Mouse (Mus musculus): ENCODE data around the gene H3f3a. TPM values are rescaled to one million over a fixed set of nuclear protein-coding genes. Genes with fewer than 3 reads are reported as not detected.

The H3f3a gene
- polyA plus RNA-seq, 1 experiment from 2014 or later = 1,931 TPM

DNA sequence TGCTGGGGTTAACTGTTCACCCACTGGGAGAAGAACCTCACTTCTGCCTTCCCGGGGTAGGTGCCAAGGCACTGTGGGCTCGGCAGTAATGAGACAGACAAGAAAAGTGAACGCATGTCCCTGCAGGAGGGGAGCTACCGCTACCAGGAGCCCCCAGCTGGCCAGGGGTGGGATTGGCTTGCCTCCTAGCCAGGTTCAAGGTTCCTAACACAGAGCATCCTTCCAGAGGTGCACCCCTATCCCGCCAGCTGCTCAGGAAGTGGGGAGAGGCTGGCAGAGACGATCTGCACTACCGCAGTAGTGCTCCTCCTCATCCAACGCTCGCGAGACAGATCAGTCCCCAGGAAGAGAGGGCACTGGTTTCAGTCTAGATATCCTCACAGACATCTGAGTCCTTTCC, 38.4 kb downstream of the H3f3a start:
- no peaks in the 10 kb centered on the region for H3K36me3 ChIP-seq (ENCODE audit: control insufficient read depth, insufficient read depth, low read length)
- peaks cover 22% of the 10 kb centered on the region for H3K4me1 ChIP-seq (ENCODE audit: control insufficient read depth, insufficient read depth, low read length)
- H3K4me2 ChIP-seq = no peak overlapping the region
- no peak overlapping the region for H3K27ac ChIP-seq (ENCODE audit: low read depth, low read length)
- H3K9ac ChIP-seq (ENCODE audit: low read depth, low read length) = 0 out of 2 replicates have a peak overlapping the region, but pooled peaks have one; percentile 43
- peaks cover 4% of the 10 kb centered on the region; the same call in 1 of the 2 replicates for H3K9me3 ChIP-seq (replicated peaks; ENCODE audit: control insufficient read depth, low read length)
- 81% methylated on average over 10 of the region's 10 CpGs for WGBS (ENCODE audit: insufficient replicate concordance)
- H3K27me3 ChIP-seq (ENCODE audit: control insufficient read depth, insufficient read depth, low read length) = no peaks in the 10 kb centered on the region
- no peak for ATAC-seq (replicated peaks; ENCODE audit: insufficient number of reproducible peaks, low FRiP score, low TSS enrichment)
- H3K4me3 ChIP-seq (ENCODE audit: low read depth, low read length) = no peak overlapping the region

DNA sequence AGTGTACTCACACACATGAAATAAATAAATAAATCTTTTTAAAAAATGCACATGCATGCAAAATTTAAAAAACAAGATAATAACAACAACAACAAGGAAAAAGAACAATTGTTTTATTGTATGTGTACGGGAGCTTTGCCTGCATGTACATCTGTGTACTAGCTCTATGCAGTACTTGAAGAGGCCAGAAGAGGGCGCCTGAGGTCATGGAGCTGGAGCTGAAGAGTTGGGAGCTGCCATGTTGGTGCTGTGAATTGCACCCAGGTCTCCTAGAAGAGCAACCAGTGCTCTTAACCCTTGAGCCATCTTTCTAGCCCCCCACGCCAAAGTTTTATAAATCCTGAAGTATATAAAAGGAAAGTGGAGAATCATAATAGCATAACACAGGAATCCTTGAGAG, 39.1 kb downstream of the H3f3a start:
- no peaks in the 10 kb centered on the region for H3K27me3 ChIP-seq (ENCODE audit: control insufficient read depth, insufficient read depth, low read length)
- H3K36me3 ChIP-seq (ENCODE audit: control insufficient read depth, insufficient read depth, low read length) = no peaks in the 10 kb centered on the region
- no peak overlapping the region for H3K9ac ChIP-seq (ENCODE audit: low read depth, low read length)
- ATAC-seq (replicated peaks; ENCODE audit: insufficient number of reproducible peaks, low FRiP score, low TSS enrichment) = no peak
- peaks cover 22% of the 10 kb centered on the region for H3K4me1 ChIP-seq (ENCODE audit: control insufficient read depth, insufficient read depth, low read length)
- WGBS (ENCODE audit: insufficient replicate concordance) = 60% methylated on average over 3 of the region's 3 CpGs
- H3K4me2 ChIP-seq = no peak overlapping the region
- peaks cover 4% of the 10 kb centered on the region; the same call in 1 of the 2 replicates for H3K9me3 ChIP-seq (replicated peaks; ENCODE audit: control insufficient read depth, low read length)
- H3K4me3 ChIP-seq (ENCODE audit: low read depth, low read length) = no peak overlapping the region
- no peak overlapping the region for H3K27ac ChIP-seq (ENCODE audit: low read depth, low read length)

DNA sequence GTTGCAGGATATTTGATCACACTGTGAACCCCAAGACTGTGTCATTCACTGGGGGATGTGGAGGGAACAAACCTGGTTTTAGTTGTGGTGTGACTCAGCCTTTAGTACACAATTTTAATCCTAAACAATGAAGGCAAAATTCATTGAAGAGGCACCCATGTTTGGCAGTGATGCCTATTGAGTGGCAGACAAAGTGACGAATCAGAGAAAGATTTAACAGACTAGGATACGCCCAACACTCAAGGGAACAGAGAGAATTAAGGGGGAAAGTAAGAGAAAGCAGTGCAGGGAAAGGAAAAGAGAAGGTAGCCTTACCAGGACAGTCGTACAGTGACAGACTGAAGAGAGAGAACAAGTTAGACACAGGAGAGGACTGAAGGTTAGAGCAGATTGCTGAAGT, 41.5 kb downstream of the H3f3a start:
- Histone ChIP-seq H3K27ac (ENCODE audit: low read depth, low read length) (no peak overlapping the region), H3K4me1 (ENCODE audit: control insufficient read depth, insufficient read depth, low read length) (peaks cover 25% of the 10 kb centered on the region), H3K36me3 (ENCODE audit: control insufficient read depth, insufficient read depth, low read length) (no peaks in the 10 kb centered on the region), H3K4me2 (no peak overlapping the region), H3K4me3 (ENCODE audit: low read depth, low read length) (no peak overlapping the region), H3K27me3 (ENCODE audit: control insufficient read depth, insufficient read depth, low read length) (no peaks in the 10 kb centered on the region), H3K9ac (ENCODE audit: low read depth, low read length) (no peak overlapping the region), H3K9me3 (replicated peaks; ENCODE audit: control insufficient read depth, low read length) (peaks cover 4% of the 10 kb centered on the region; the same call in 1 of the 2 replicates)
- 86% methylated on average over 3 of the region's 3 CpGs for WGBS (ENCODE audit: insufficient replicate concordance)
- no peak for ATAC-seq (replicated peaks; ENCODE audit: insufficient number of reproducible peaks, low FRiP score, low TSS enrichment)

DNA sequence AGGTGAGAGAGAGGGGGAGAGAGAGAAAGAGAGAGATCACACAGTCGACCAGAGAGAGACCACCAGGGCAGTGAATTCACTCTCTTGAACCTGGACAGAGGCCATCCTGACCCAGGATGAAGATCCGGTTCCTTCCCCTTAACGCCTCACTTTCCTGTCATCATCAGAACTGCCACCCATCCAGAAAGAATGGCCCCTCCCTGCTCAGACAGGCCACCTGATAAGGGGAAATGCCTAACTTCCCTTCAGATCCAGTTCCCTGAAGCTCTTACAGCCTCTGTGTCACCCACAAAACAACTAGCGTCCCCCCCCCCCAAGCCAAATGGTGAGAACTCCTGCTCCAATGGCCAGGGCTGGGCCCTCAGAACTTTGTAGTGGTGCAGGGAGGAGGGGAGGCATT, 42.0 kb downstream of the H3f3a start:
- WGBS (ENCODE audit: insufficient replicate concordance) = 43% methylated on average over 4 of the region's 4 CpGs
- no peak overlapping the region for H3K9ac ChIP-seq (ENCODE audit: low read depth, low read length)
- ATAC-seq (replicated peaks; ENCODE audit: insufficient number of reproducible peaks, low FRiP score, low TSS enrichment) = no peak
- H3K4me2 ChIP-seq = no peak overlapping the region
- no peak overlapping the region for H3K27ac ChIP-seq (ENCODE audit: low read depth, low read length)
- H3K9me3 ChIP-seq (replicated peaks; ENCODE audit: control insufficient read depth, low read length) = peaks cover 4% of the 10 kb centered on the region; the same call in 1 of the 2 replicates
- peaks cover 21% of the 10 kb centered on the region for H3K4me1 ChIP-seq (ENCODE audit: control insufficient read depth, insufficient read depth, low read length)
- H3K36me3 ChIP-seq (ENCODE audit: control insufficient read depth, insufficient read depth, low read length) = no peaks in the 10 kb centered on the region
- H3K4me3 ChIP-seq (ENCODE audit: low read depth, low read length) = no peak overlapping the region
- H3K27me3 ChIP-seq (ENCODE audit: control insufficient read depth, insufficient read depth, low read length) = no peaks in the 10 kb centered on the region

DNA sequence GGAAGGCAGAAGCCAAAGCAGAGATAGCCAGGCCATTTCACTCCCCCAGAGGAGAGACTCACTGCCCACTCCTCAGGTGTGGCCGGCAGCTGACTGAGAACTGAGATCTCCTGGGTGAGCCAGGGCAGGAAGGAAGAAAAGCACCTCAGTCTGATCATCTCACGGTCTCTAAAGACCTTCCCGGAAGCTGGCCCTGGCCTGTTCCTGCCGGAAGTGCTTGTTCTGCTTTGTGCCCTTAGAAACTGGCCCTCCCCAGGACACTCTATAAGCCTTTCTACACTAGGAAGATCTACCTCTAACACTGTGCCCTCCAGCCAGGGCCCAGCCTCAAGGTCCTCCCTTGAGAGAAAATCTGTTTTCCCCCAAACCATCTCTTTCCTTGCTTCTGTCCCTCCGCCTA, 42.4 kb downstream of the H3f3a start:
- H3K9me3 ChIP-seq (replicated peaks; ENCODE audit: control insufficient read depth, low read length) = peaks cover 4% of the 10 kb centered on the region; the same call in 1 of the 2 replicates
- WGBS (ENCODE audit: insufficient replicate concordance) = 67% methylated on average over 5 of the region's 5 CpGs
- no peaks in the 10 kb centered on the region for H3K27me3 ChIP-seq (ENCODE audit: control insufficient read depth, insufficient read depth, low read length)
- H3K4me1 ChIP-seq (ENCODE audit: control insufficient read depth, insufficient read depth, low read length) = peaks cover 20% of the 10 kb centered on the region
- no peaks in the 10 kb centered on the region for H3K36me3 ChIP-seq (ENCODE audit: control insufficient read depth, insufficient read depth, low read length)
- no peak for ATAC-seq (replicated peaks; ENCODE audit: insufficient number of reproducible peaks, low FRiP score, low TSS enrichment)
- no peak overlapping the region for H3K4me3 ChIP-seq (ENCODE audit: low read depth, low read length)
- no peak overlapping the region for H3K9ac ChIP-seq (ENCODE audit: low read depth, low read length)
- H3K4me2 ChIP-seq = no peak overlapping the region
- no peak overlapping the region for H3K27ac ChIP-seq (ENCODE audit: low read depth, low read length)

DNA sequence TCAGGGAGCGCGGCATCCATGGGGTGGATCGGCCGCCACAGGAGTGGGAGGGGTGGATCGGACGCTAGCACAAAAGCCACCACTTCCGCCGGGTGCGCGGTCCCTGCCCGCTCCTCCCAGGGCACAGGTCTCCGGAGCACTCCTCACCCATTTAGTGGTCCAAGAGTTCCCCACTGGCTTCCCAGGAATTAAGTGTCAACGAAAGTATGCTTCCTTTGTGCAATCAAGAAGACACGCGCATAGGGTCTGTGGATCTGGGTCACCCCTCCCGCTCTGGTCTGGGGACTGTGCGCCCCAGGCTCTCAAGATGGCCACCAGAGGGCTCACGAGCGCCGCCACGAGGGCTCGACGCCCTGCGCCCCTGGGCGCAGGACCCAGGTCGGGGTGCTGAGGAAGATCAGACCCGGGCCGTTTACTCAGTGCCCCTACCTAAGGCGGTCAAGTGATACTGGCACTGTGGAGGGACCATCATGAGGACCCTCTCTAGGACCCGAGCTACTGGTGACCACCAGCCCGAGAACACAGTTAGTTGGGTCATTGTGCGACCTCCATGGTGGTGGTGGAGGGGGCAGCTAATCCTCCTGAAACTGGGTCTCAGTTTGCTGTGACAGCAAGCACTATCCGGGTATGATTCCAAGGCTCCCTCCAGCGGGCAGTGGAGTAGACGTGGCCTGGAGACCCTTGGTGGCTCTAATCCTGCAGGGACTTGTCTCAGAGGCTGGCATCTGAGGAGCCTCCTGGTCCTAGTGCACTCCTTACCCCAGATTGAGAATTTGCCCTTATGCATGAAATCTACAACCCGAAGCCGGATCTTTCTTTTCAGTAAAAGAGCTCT, 45.2 kb downstream of the H3f3a start:
- WGBS (ENCODE audit: insufficient replicate concordance) = 3% methylated on average over 37 of the region's 37 CpGs

DNA sequence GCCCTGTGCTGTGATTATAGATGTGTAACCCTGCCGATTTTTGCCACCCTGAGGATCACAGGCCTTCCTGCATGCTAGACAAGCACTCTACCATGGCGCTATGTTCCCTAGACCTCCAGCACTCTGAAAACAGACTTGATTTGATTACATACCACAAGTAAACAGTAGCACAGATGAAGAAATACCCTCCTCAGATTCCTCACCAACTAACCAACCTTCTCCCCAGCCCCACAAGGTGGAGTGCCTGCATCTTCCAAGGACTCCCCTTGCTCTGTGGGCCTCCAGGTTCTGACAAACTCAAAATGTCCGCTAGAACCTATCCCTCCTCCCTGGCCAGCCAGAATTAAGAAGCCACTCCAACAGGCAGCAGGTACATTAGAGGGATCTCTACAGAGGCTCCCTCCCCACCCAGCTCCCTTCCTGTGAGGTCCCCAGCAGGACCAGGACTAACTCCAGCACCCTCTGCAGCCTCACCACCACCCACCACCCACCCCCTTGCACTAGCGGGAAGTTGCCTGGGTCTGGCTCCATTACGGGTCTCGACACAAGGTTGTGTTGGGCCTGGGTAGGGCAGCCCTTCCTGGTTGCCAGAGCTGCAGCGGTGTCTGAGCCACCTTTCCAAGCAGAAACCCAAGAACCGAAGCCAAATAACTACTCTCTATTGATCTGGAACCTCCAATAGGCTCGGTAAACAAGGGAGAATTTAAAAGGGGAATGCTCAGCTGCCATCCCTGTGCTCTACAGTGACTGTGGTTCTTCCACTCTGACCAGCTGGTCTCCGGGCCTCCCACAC, 46.0 kb downstream of the H3f3a start:
- Histone ChIP-seq H3K9ac (ENCODE audit: low read depth, low read length) (peak overlapping the region; percentile 75), H3K4me3 (ENCODE audit: low read depth, low read length) (peak overlapping the region; percentile 53), H3K9me3 (replicated peaks; ENCODE audit: control insufficient read depth, low read length) (no peaks in the 10 kb centered on the region), H3K4me2 (peak overlapping the region; percentile 75), H3K27ac (ENCODE audit: low read depth, low read length) (peak overlapping the region; percentile 8), H3K27me3 (ENCODE audit: control insufficient read depth, insufficient read depth, low read length) (peaks cover 9% of the 10 kb centered on the region), H3K36me3 (ENCODE audit: control insufficient read depth, insufficient read depth, low read length) (no peaks in the 10 kb centered on the region), H3K4me1 (ENCODE audit: control insufficient read depth, insufficient read depth, low read length) (peaks cover 9% of the 10 kb centered on the region; the same call in 1 of the 2 replicates)
- no peak; the same call in 1 of the 2 replicates for ATAC-seq (replicated peaks; ENCODE audit: insufficient number of reproducible peaks, low FRiP score, low TSS enrichment)
- 18% methylated on average over 10 of the region's 10 CpGs for WGBS (ENCODE audit: insufficient replicate concordance)

More for the DNA sequence above, 45.2 kb downstream of the H3f3a start:
- Histone ChIP-seq H3K9me3 (replicated peaks; ENCODE audit: control insufficient read depth, low read length) (no peaks in the 10 kb centered on the region), H3K4me1 (ENCODE audit: control insufficient read depth, insufficient read depth, low read length) (peaks cover 9% of the 10 kb centered on the region; the same call in 1 of the 2 replicates), H3K27ac (ENCODE audit: low read depth, low read length) (peak overlapping the region; percentile 8), H3K27me3 (ENCODE audit: control insufficient read depth, insufficient read depth, low read length) (peaks cover 1% of the 10 kb centered on the region; the same call in 1 of the 2 replicates), H3K4me3 (ENCODE audit: low read depth, low read length) (peak overlapping the region; percentile 53), H3K9ac (ENCODE audit: low read depth, low read length) (peak overlapping the region; percentile 75), H3K4me2 (peak overlapping the region; percentile 75), H3K36me3 (ENCODE audit: control insufficient read depth, insufficient read depth, low read length) (no peaks in the 10 kb centered on the region)
- ATAC-seq (replicated peaks; ENCODE audit: insufficient number of reproducible peaks, low FRiP score, low TSS enrichment) = peak; percentile 85

DNA sequence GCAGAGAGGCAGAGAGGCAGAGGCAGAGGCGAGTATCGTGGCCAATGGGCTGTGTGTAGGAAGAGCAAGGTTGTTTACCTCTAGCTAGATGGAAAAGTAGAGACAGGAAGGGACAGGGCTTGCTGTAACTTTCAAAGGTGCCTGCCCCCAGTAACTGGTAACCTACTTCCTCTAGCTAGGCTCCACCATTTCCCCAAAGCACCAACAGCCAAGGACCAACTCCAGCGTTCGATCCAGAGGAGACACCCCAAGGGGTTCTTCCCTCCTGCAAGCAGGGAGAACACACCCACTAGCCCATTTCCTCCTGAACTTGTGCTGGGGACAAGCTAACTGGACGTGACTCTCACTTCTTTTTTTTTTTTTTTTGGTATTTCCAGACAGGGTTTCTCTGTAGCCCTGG, 47.2 kb downstream of the H3f3a start:
- Histone ChIP-seq H3K4me1 (ENCODE audit: control insufficient read depth, insufficient read depth, low read length) (peaks cover 6% of the 10 kb centered on the region; the same call in 1 of the 2 replicates), H3K9me3 (replicated peaks; ENCODE audit: control insufficient read depth, low read length) (no peaks in the 10 kb centered on the region), H3K9ac (ENCODE audit: low read depth, low read length) (no peak overlapping the region), H3K36me3 (ENCODE audit: control insufficient read depth, insufficient read depth, low read length) (no peaks in the 10 kb centered on the region), H3K4me3 (ENCODE audit: low read depth, low read length) (no peak overlapping the region), H3K27ac (ENCODE audit: low read depth, low read length) (no peak overlapping the region), H3K27me3 (ENCODE audit: control insufficient read depth, insufficient read depth, low read length) (peaks cover 16% of the 10 kb centered on the region), H3K4me2 (no peak overlapping the region)
- ATAC-seq (replicated peaks; ENCODE audit: insufficient number of reproducible peaks, low FRiP score, low TSS enrichment) = no peak
- WGBS (ENCODE audit: insufficient replicate concordance) = 57% methylated on average over 5 of the region's 5 CpGs
